Mouse (Mus musculus): ENCODE data around the gene Aven.

Aven gene

GRCm38 (mm10) chr2:112490483-112491196, 2.1 kb upstream of the Aven start:
- DNase-seq (ENCODE audit: low read depth, low spot score): no peak

GRCm38 (mm10) chr2:112491629-112492028, 1.1 kb upstream of the Aven start:
- DNase-seq (ENCODE audit: low read depth, low spot score): no peak

DNA sequence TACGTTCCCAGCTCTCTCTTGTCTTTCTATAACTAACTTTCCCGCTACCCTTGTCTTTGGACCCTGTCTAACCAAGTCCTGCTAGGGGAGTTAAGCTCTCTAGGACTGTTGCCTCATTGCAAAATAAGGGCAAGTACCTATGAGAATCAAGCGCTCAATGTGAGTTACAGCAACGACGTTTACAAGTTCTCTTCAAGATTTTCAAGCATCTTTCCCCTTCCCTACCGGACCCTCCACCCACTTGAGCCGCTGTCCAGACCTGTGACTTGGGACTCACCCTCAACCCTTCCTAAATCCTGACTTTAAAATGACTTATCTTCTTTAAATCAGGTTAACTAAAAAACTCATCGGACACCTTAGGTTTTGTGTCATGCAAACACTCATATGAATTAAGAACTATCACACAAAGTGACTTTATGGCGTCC, 321 bp upstream of the Aven start:
- DNase-seq (ENCODE audit: low read depth, low spot score): no peak

- DNase-seq (ENCODE audit: low read depth, low spot score): no peak
These were observed 936 bp downstream of the Aven start for GRCm38 (mm10) chr2:112493539-112494260.

GRCm38 (mm10) chr2:112497851-112498250, 5.1 kb downstream of the Aven start:
- DNase-seq (ENCODE audit: low read depth, low spot score): no peak

GRCm38 (mm10) chr2:112501209-112501608, 8.4 kb downstream of the Aven start:
- DNase-seq (ENCODE audit: low read depth, low spot score): peak; percentile 48

GRCm38 (mm10) chr2:112503978-112504377, 11.2 kb downstream of the Aven start:
- DNase-seq (ENCODE audit: low read depth, low spot score): no peak

- no peak for DNase-seq (ENCODE audit: low read depth, low spot score)
These were observed 14.2 kb downstream of the Aven start for GRCm38 (mm10) chr2:112506841-112507435.

GRCm38 (mm10) chr2:112507444-112507843, 14.7 kb downstream of the Aven start:
- no peak for DNase-seq (ENCODE audit: low read depth, low spot score)

DNA sequence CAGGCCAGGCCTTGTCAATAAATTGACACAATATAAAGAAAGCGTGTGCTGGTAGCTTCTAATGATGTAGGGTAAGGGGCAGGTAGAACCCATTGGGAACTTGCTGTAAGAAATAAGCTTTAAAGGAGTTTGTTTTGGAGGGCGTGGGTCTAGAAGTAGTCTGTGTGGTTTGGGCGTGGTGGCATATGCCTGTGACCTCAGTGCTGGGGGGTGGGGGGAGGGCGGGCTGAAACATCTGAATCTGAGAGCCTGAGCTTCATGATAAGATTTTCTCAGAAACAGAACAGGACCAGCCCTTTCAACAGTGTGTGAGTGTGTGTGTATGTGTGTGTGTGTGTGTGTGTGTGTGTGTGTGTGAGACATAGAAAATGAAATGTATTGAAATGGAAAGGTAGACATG, 17.4 kb downstream of the Aven start:
- DNase-seq (ENCODE audit: low read depth, low spot score): no peak

- DNase-seq (ENCODE audit: low read depth, low spot score): no peak
These were observed 20.3 kb downstream of the Aven start for GRCm38 (mm10) chr2:112513036-112513435.

- DNase-seq (ENCODE audit: low read depth, low spot score): peak; percentile 63
These were observed 24.0 kb downstream of the Aven start for GRCm38 (mm10) chr2:112516728-112517127.

DNA sequence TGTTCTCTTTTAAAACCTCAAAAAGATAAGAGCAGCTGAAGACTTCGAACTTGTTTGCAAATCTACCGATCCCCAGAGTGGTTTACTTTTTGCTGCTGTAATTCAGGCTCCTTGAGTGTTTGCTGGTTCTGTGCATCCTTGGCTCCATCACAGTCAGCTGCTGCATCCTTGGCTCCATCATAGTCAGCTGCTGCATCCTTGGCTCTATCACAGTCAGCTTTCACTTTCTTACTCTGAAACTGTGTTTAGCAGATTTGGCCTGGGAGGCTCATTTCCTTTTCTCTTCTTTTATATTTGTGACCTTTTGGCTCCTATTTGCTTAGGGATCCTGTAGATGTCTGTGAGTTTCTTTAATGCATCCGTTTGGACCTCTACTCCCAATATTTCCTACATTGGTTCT, 24.5 kb downstream of the Aven start:
- no peak for DNase-seq (ENCODE audit: low read depth, low spot score)

DNA sequence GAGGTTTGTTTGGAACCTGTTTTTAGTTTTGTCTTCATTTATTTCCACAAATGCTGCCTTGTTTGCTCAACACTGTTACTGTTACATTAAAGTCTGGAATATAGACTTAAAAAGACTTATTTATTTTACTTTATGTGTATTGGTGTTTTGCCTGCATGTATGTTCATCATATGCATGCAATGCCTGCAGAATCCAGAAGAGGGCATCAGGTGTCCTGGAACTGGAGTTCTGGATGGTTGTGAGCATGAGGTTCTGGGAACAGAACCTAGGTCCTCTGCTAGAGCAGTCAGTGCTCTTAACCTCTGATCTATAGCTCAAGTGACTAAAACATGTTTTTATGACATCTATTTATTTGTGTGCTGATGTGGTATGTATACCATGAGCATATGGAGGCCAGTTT, 25.8 kb downstream of the Aven start:
- DNase-seq (ENCODE audit: low read depth, low spot score): no peak

DNA sequence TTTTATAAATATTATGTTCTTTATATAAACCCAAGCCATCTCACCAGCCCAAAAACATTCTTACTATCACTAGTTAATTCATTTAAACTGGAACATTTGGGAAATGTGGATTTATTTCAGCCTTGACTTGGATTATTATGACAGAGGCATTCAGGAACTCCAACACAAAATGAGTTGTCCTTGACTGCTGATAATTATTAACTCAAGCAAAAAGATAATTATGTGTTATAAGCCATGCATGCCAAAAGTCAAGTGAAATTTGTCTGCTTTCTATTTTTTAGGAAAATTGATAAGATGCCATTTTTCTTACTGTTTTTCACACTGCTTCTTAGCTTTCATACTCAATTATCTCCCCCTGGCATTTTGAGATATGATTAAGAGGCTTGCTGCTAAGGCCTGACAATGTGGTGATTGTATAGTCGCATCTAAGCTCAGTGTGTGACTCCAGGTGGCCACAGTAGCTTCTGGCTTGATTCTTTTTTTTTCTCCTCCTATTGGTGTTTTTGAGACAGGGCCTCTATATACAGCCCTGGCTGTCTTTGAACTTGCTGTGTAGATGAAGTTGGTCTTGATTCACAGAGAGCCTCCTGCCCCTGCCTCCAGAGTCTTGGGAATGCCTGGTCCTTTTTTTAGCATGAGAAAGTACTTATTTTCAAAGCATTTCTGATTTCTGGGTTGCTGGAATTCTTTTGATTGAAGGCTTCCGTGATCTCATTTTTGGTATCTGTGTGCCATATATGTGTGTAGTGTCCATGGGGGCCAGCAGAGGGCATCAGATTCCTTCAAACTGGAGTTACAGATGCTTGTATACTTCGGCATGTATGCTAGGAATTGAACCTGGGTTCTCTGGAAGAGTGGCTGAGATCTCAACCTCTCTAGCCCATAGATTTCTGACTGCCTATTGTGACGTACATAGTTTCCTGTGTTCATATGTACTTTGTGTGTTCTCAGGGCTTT, 28.0 kb downstream of the Aven start:
- DNase-seq (ENCODE audit: low read depth, low spot score): no peak

GRCm38 (mm10) chr2:112526933-112527332, 34.2 kb downstream of the Aven start:
- DNase-seq (ENCODE audit: low read depth, low spot score): no peak

- DNase-seq (ENCODE audit: low read depth, low spot score): no peak
These were observed 40.2 kb downstream of the Aven start for GRCm38 (mm10) chr2:112532812-112533496.

- DNase-seq (ENCODE audit: low read depth, low spot score): no peak
These were observed 42.0 kb downstream of the Aven start for GRCm38 (mm10) chr2:112534677-112535222.

GRCm38 (mm10) chr2:112538783-112539182, 46.0 kb downstream of the Aven start:
- no peak for DNase-seq (ENCODE audit: low read depth, low spot score)

GRCm38 (mm10) chr2:112541695-112542285, 49.0 kb downstream of the Aven start:
- DNase-seq (ENCODE audit: low read depth, low spot score): no peak
